Mouse (Mus musculus) left cerebral cortex, postnatal 25 days (tissue): ENCODE results near the gene Gm45623. TPM values are rescaled to one million over a fixed set of nuclear protein-coding genes. Genes with fewer than 3 reads are reported as not detected.

Source experiments
- DNase-seq, 2 experiments: peaks; one replicate each; pipeline ENCODE4 v3.0.0; 2022; ENCODE audit warnings: low spot score in 2 of 2, mixed read lengths in 1 of 2
- intact Hi-C: fragments of 180-260 bp; cut with DNase I; formaldehyde crosslinking; loops from one replicate; pipeline ENCODE4 v1.15.1; 2025
- total RNA-seq, 2 experiments: library from RNA; stranded (reverse); gene quantifications; 2 replicates each; pipeline ENCODE4 v1.2.3; 2021

Gene Gm45623
- total RNA-seq, 2 experiments from 2014 or later, result 10.8 to 15.4 TPM

- intact Hi-C loops, result no loop called here
- DNase-seq, result no peak
Measured at GRCm38 (mm10) chr13:56703871-56704321, 49.7 kb downstream of the Gm45623 start.

GRCm38 (mm10) chr13:56703222-56703870 lies 50.3 kb downstream of the Gm45623 start:
- intact Hi-C loops, result no loop called here
- DNase-seq, result peak; percentile 50 to 74

- peak; percentile 77 to 88 for DNase-seq
- intact Hi-C loops, result no loop called here
Measured at GRCm38 (mm10) chr13:56702469-56703221, 51.0 kb downstream of the Gm45623 start, which contains the start of gene Smad5. Gene Smad5 (plus strand): TSS chr13:56703010.

Other genes with a start within 250 kb of the Gm45623 start
- 1 to 10 TPM; 4.0 to 7.3 TPM for gene Fbxl21, start 231.4 kb downstream of the Gm45623 start, total RNA-seq
- gene Lect2, start 205.3 kb downstream of the Gm45623 start, total RNA-seq, result not detected
- gene Tgfbi, start 144.3 kb downstream of the Gm45623 start, total RNA-seq, result 1 to 10 TPM; 3.8 to 4.1 TPM
- gene Smad5, start 50.8 kb downstream of the Gm45623 start, total RNA-seq, result 10 to 100 TPM; 20.2 to 20.3 TPM
- gene Trpc7, start 142.2 kb upstream of the Gm45623 start, total RNA-seq, result 1 to 10 TPM; 2.0 to 3.6 TPM